Mouse (Mus musculus) kidney, postnatal 0 days (tissue): ENCODE results near the gene Htr7. TPM values are rescaled to one million over a fixed set of nuclear protein-coding genes. Genes with fewer than 3 reads are reported as not detected.
A peak's percentile ranks its signal among the peaks of the same experiment; 100 is the strongest.

Experiments
- ATAC-seq: fragments of 200-750 bp; cut with Nextera tagmentation; replicated peaks from 2 replicates; pipeline ENCODE4 v1.8.0; 2017; ENCODE audit warnings: low read depth, moderate number of reproducible peaks, moderate TSS enrichment, moderate library complexity; ENCODE audit not compliant: low FRiP score
- DNase-seq: peaks from one replicate; pipeline ENCODE4 v3.0.0-alpha.2; 2016; ENCODE audit warnings: low spot score
- H3K27ac ChIP-seq: fragments of 300-500 bp; sonication (generic); 2 replicates; pipeline ENCODE4 v1.5.1; 2014; ENCODE audit warnings: mild to moderate bottlenecking
- H3K27me3 ChIP-seq: fragments of 300-500 bp; sonication (generic); 2 replicates; pipeline ENCODE4 v1.6.1; 2014; ENCODE audit warnings: low read length, mixed read lengths; ENCODE audit not compliant: insufficient read depth
- H3K36me3 ChIP-seq: fragments of 300-500 bp; sonication (generic); 2 replicates; pipeline ENCODE4 v1.6.1; 2014; ENCODE audit warnings: low read length, mixed read lengths; ENCODE audit not compliant: insufficient read depth
- H3K4me1 ChIP-seq: fragments of 300-500 bp; sonication (generic); replicated peaks from 2 replicates; pipeline ENCODE4 v1.6.1; 2014; ENCODE audit warnings: antibody characterized with exemption, low read length, mixed read lengths; ENCODE audit not compliant: insufficient read depth
- H3K4me2 ChIP-seq: fragments of 300-500 bp; sonication (generic); 2 replicates; pipeline ENCODE4 v1.6.1; 2014; ENCODE audit warnings: mild to moderate bottlenecking, low read length, moderate library complexity, mixed read lengths
- H3K4me3 ChIP-seq: fragments of 300-500 bp; sonication (generic); replicated peaks from 2 replicates; pipeline ENCODE4 v1.5.1; 2014; ENCODE audit warnings: low read depth, low read length
- H3K9ac ChIP-seq: fragments of 300-500 bp; sonication (generic); 2 replicates; pipeline ENCODE4 v1.6.1; 2014; ENCODE audit warnings: low read depth, low read length
- H3K9me3 ChIP-seq: fragments of 300-500 bp; sonication (generic); replicated peaks from 2 replicates; pipeline ENCODE4 v1.6.1; 2016; ENCODE audit warnings: low read length, inconsistent platforms, mixed read lengths
- CTCF ChIP-seq: IDR thresholded peaks from 2 replicates; pipeline ENCODE4 v1.5.1; 2016; ENCODE audit warnings: antibody characterized with exemption, low read depth, mild to moderate bottlenecking, moderate library complexity
- WGBS: fragments of 180-500 bp; shearing (Covaris S2); extraction: QIAGEN DNeasy Blood & Tissue Kit; methylation state at CpG from one replicate; pipeline ENCODE4 v1.1.7; 2014; 5-methylcytosine and 5-hydroxymethylcytosine counted together
- polyA plus RNA-seq: library from polyadenylated mRNA; unstranded; fragments of >200 nt; fragmentation: Nextera tagmentation; extraction: Ambion mirVana; gene quantifications from 2 replicates; pipeline ENCODE4 v1.2.1, GENCODE M21; 2015

Htr7 gene
- polyA plus RNA-seq, 1 experiment from 2014 or later, result 0.08 TPM

DNA sequence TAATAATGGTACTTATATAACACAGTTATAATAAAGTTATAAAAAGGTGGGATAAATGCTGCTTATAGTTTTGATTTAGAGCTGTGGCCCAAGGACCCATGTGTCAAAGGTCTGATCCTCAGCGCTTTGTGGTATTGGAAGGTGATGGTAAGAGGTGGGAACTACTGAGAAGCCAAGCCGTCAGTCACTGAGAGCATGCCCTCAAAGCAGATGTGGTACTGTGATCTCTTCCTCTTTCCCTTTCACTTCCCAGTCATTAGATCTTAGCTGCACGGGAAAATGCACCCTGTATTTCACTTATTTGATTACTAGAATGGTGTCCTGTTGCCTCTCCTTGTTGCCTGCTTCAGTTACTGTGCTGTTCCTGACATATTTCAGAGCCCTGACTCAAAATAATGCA is 59.9 kb downstream of the Htr7 start:
- Histone ChIP-seq H3K4me2 (no peak overlapping the region), H3K4me3 (no peak overlapping the region), H3K4me1 (no peaks in the 10 kb centered on the region), H3K27ac (no peak overlapping the region), H3K9me3 (no peaks in the 10 kb centered on the region), H3K36me3 (no peaks in the 10 kb centered on the region), H3K9ac (no peak overlapping the region), H3K27me3 (no peaks in the 10 kb centered on the region)
- 36% methylated on average over 3 of the region's 3 CpGs for WGBS
- no peak for TF ChIP-seq CTCF
- DNase-seq, result no peak
- no peak for ATAC-seq

DNA sequence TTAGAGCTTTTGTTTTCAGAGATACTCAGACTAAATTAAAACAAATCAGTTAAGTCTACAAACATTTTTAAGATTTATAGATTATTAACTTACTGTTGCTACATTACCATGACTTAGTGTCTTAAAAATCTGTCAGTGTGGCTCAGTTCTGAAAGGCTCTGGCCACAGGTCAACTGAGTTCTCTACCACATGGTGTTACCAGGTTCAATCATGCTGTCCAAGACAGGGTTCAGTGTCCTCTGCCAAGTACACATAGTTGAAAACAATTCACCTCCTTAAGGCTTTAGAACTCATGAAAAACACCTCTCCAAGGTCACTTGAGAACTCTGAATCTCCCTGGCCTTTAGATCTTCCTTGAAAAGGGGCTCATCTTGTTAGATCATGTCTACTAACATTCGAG is 69.8 kb downstream of the Htr7 start:
- WGBS, result 70% methylated on average over 1 of the region's 1 CpGs
- no peak for DNase-seq
- TF ChIP-seq CTCF, result no peak
- no peak for ATAC-seq
- Histone ChIP-seq H3K9ac (no peak overlapping the region), H3K27me3 (no peaks in the 10 kb centered on the region), H3K9me3 (no peaks in the 10 kb centered on the region), H3K4me3 (no peak overlapping the region), H3K4me1 (no peaks in the 10 kb centered on the region), H3K27ac (no peak overlapping the region), H3K36me3 (no peaks in the 10 kb centered on the region), H3K4me2 (no peak overlapping the region)

DNA sequence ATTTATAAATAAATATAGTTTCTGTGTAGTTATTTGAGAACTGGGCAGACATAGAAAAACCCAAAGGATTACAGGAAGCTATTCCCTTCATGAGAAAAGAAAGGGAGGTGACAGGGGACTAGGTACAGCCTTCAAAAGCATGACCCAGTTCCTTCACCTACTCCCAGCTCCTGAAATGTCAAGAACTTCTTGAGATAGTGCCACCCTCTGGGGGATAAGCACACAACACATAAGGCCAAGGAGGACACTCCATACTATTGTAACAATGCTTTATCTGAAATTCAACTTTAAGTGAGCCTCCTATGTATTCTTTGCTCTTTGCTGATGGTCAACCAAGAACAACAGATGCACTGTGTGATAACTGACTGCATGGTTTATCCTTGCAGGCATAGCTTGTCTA is 82.6 kb downstream of the Htr7 start:
- TF ChIP-seq CTCF, result peak; percentile 6; the same call in 1 of the 2 replicates
- ATAC-seq, result no peak
- H3K27ac ChIP-seq, result no peak overlapping the region
- no peak overlapping the region for H3K4me2 ChIP-seq
- no peaks in the 10 kb centered on the region for H3K36me3 ChIP-seq
- no peaks in the 10 kb centered on the region for H3K4me1 ChIP-seq
- H3K9me3 ChIP-seq, result no peaks in the 10 kb centered on the region
- DNase-seq, result no peak
- H3K9ac ChIP-seq, result no peak overlapping the region
- no peak overlapping the region for H3K4me3 ChIP-seq
- H3K27me3 ChIP-seq, result no peaks in the 10 kb centered on the region

DNA sequence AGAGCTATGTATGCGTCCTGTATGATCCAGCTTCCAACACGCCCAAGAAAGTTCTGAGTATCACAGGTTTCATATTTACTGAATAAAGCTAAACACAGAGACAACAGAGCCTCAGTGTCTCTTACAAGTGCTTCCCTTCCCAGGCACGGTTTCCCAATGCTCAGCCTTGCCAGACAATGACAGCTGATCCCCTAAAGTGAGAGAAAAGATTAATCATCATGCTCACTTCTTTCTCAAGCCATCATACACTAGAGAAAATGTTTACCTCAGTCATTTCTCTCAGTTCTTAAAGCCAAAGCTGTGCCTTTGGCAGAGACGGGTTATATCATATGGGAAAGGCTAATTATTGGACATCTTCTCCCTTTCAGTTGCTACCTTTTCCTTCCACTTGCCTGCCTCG is 99.7 kb downstream of the Htr7 start:
- ATAC-seq, result no peak
- H3K4me2 ChIP-seq, result no peak overlapping the region
- no peak overlapping the region for H3K9ac ChIP-seq
- H3K27ac ChIP-seq, result no peak overlapping the region
- no peaks in the 10 kb centered on the region for H3K36me3 ChIP-seq
- no peak overlapping the region for H3K4me3 ChIP-seq
- no peaks in the 10 kb centered on the region for H3K27me3 ChIP-seq
- no peaks in the 10 kb centered on the region for H3K4me1 ChIP-seq
- no peak for DNase-seq
- H3K9me3 ChIP-seq, result no peaks in the 10 kb centered on the region
- 78% methylated on average over 5 of the region's 5 CpGs for WGBS
- no peak for TF ChIP-seq CTCF

DNA sequence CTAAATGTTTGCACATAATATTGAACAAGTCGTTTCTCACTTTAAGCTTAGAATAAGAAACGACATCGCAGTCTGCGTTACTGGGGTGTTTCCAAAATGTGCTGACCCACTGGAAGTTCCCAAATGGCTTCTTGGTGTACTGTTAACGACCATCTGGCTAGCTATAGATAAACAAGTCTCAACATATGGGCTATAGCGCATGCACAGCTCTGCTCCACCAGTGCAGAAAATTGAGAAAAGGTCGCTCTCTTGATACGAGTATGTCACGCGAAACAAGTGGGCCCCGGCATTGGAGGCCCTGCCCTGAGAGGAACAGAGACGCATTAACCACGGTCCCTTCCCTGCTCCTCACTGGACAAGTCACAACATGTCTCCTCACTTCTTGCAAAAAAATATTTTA is 101.6 kb downstream of the Htr7 start:
- WGBS, result 68% methylated on average over 13 of the region's 13 CpGs
- Histone ChIP-seq H3K4me1 (no peaks in the 10 kb centered on the region), H3K27me3 (no peaks in the 10 kb centered on the region), H3K27ac (no peak overlapping the region), H3K9me3 (no peaks in the 10 kb centered on the region), H3K9ac (no peak overlapping the region), H3K36me3 (no peaks in the 10 kb centered on the region), H3K4me3 (no peak overlapping the region), H3K4me2 (no peak overlapping the region)
- ATAC-seq (no peak), DNase-seq (no peak)
- TF ChIP-seq CTCF, result no peak

DNA sequence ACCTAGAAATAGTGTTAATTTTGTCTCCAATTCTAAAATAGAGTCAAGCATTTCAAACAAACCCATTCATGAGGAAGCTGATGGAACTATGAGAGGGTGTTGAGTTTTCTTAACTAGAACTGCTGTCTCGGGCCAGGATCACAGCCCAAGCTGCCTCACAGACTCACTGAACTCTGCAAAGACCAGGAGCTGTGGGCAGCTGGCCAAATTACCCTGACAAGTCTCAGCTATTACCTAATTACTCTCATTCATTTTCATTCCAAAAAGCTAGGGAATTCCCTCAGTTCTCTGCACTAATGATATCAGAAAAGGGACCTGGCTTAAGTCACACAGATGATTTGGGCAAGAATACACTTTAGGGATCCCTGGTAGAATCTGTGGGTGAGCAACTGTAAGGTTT is 107.4 kb downstream of the Htr7 start:
- no peak overlapping the region for H3K4me3 ChIP-seq
- H3K36me3 ChIP-seq, result no peaks in the 10 kb centered on the region
- H3K27me3 ChIP-seq, result no peaks in the 10 kb centered on the region
- ATAC-seq (no peak), DNase-seq (no peak)
- 29% methylated on average over 1 of the region's 1 CpGs for WGBS
- no peaks in the 10 kb centered on the region for H3K9me3 ChIP-seq
- H3K4me1 ChIP-seq, result no peaks in the 10 kb centered on the region
- H3K4me2 ChIP-seq, result no peak overlapping the region
- no peak for TF ChIP-seq CTCF
- no peak overlapping the region for H3K9ac ChIP-seq
- H3K27ac ChIP-seq, result no peak overlapping the region

DNA sequence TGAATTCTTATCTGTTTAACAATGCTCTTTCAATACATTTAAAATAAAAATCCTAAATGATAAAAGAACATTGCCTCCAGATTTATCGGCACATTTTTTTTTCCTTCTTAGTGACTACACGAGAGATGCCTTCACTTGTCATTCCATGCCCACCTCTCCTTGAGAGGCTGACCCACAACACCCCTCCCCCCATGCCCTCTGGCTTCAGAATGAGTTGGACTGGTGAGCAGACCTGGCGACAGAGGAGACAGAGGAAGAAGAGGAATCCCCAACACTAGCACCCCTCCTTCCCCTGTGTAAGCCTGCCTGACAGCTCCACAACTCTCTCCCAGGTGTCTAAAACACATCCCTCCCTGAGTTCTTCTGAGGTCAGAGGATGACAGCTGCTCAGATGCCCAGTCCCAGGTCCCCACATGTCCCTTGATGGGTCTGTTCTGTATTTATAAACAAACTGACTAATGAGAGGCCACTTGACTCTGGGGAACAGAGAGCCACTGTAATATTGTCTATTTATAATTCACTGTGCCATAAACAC is 132.3 kb downstream of the Htr7 start:
- Histone ChIP-seq H3K27me3 (no peaks in the 10 kb centered on the region), H3K36me3 (no peaks in the 10 kb centered on the region), H3K9ac (no peak overlapping the region), H3K9me3 (no peaks in the 10 kb centered on the region), H3K4me3 (no peak overlapping the region), H3K4me1 (no peaks in the 10 kb centered on the region), H3K4me2 (no peak overlapping the region), H3K27ac (no peak overlapping the region)
- 71% methylated on average over 3 of the region's 3 CpGs for WGBS
- ATAC-seq (no peak), DNase-seq (no peak)
- no peak for TF ChIP-seq CTCF
